Mouse (Mus musculus) macrophage (primary cell): ENCODE data around the gene Gm9733. TPM values are rescaled to one million over a fixed set of nuclear protein-coding genes. Genes with fewer than 3 reads are reported as not detected.
"Not testable (repeated sequence)": the region's sequence is repeated elsewhere in the genome, so short reads cannot be mapped to it uniquely, and the experiment has no call there.

Experiments used
- H3K27ac ChIP-seq: fragments of 350-480 bp; formaldehyde crosslinking; 2 replicates; pipeline ENCODE4 v1.9.0; 2021
- H3K36me3 ChIP-seq: fragments of 350-480 bp; formaldehyde crosslinking; 2 replicates; pipeline ENCODE4 v1.9.0; 2021; ENCODE audit errors: inconsistent target
- H3K4me3 ChIP-seq: fragments of 350-480 bp; formaldehyde crosslinking; 2 replicates; pipeline ENCODE4 v1.9.0; 2021; ENCODE audit errors: inconsistent target
- H3K79me2 ChIP-seq: fragments of 350-480 bp; formaldehyde crosslinking; 2 replicates; pipeline ENCODE4 v1.9.0; 2021; ENCODE audit errors: inconsistent target
- WGBS: methylation state at CpG from one replicate; pipeline ENCODE4 v1.1.7; 2026; ENCODE audit warnings: inconsistent platforms; ENCODE audit not compliant: missing documents; 5-methylcytosine and 5-hydroxymethylcytosine counted together
- polyA plus RNA-seq: library from polyadenylated mRNA; stranded (reverse); fragments of 250-400 nt; gene quantifications from 3 replicates; pipeline ENCODE4 v1.2.4, GENCODE M21; 2018; ENCODE audit warnings: inconsistent platforms
- total RNA-seq, 78 experiments: library from RNA; depleted of rRNA; stranded (reverse); fragments of 250-400 nt; gene quantifications; 1 replicate in 9 of 78; 2 replicates in 24 of 78; 3 replicates in 43 of 78; 4 replicates in 2 of 78; pipeline ENCODE4 v1.2.4; 2018; ENCODE audit warnings: inconsistent platforms in 56 of 78

Gm9733 gene
- total RNA-seq (2018; cell fraction: chromatin; rRNA removed) = not detected
- total RNA-seq (2018; cell fraction: cytosol; rRNA removed) = under 1 TPM in 2 of 26 experiments, not detected in 24; 0.28 to 0.30 TPM
- total RNA-seq (2018; cell fraction: nucleus; rRNA removed) = not detected
- polyA plus RNA-seq = not detected in 3 replicates

- no peak within 1 kb of the TSS for H3K27ac ChIP-seq
- H3K79me2 ChIP-seq = no peaks in the 10 kb centered on the region
- H3K36me3 ChIP-seq = no peaks in the 10 kb centered on the region
- WGBS = 50% methylated on average over 3 of the region's 3 CpGs
- no peak within 1 kb of the TSS for H3K4me3 ChIP-seq
Measured at GRCm38 (mm10) chr3:15332063-15332462, at the start of gene Gm9733. Gm9733 (minus strand) TSS chr3:15332302.

- H3K79me2 ChIP-seq, H3K36me3 ChIP-seq, H3K4me3 ChIP-seq, H3K27ac ChIP-seq: not testable (repeated sequence)
- 91% methylated on average over 1 of the region's 3 CpGs for WGBS
Measured at GRCm38 (mm10) chr3:15355690-15356089, 23.6 kb upstream of the Gm9733 start.

GRCm38 (mm10) chr3:15350318-15350717 is 18.2 kb upstream of the Gm9733 start:
- not testable (repeated sequence) for H3K4me3 ChIP-seq, H3K27ac ChIP-seq, H3K79me2 ChIP-seq, H3K36me3 ChIP-seq
- WGBS = 83% methylated on average over 1 of the region's 2 CpGs

- H3K79me2 ChIP-seq, H3K4me3 ChIP-seq, H3K36me3 ChIP-seq: not testable (repeated sequence)
- no CpG with 5 or more reads among the region's 3 CpGs for WGBS
- H3K27ac ChIP-seq = peak overlapping the region; percentile 32; the same call in 1 of the 2 replicates
Measured at GRCm38 (mm10) chr3:15345606-15346005, 13.5 kb upstream of the Gm9733 start.

- Histone ChIP-seq H3K4me3 (no peak overlapping the region), H3K36me3 (no peaks in the 10 kb centered on the region), H3K79me2 (no peaks in the 10 kb centered on the region), H3K27ac (peak overlapping the region; percentile 41)
- 57% methylated on average over 1 of the region's 1 CpGs for WGBS
Measured at GRCm38 (mm10) chr3:15340287-15340686, 8.2 kb upstream of the Gm9733 start.

- 82% methylated on average over 2 of the region's 2 CpGs for WGBS
- H3K27ac ChIP-seq = no peak overlapping the region
- H3K36me3 ChIP-seq = no peaks in the 10 kb centered on the region
- H3K4me3 ChIP-seq = no peak overlapping the region
- no peaks in the 10 kb centered on the region for H3K79me2 ChIP-seq
Measured at GRCm38 (mm10) chr3:15334182-15334581, 2.1 kb upstream of the Gm9733 start.

- H3K36me3 ChIP-seq = no peaks in the 10 kb centered on the region
- H3K4me3 ChIP-seq = no peak overlapping the region
- no peaks in the 10 kb centered on the region for H3K79me2 ChIP-seq
- H3K27ac ChIP-seq = no peak overlapping the region
- 37% methylated on average over 3 of the region's 3 CpGs for WGBS
Measured at GRCm38 (mm10) chr3:15331545-15331944, 557 bp downstream of the Gm9733 start.

GRCm38 (mm10) chr3:15329549-15329948 is 2.6 kb downstream of the Gm9733 start:
- Histone ChIP-seq H3K27ac (no peak overlapping the region), H3K4me3 (no peak overlapping the region), H3K36me3 (no peaks in the 10 kb centered on the region), H3K79me2 (no peaks in the 10 kb centered on the region)

GRCm38 (mm10) chr3:15284424-15285328 is 47.4 kb downstream of the Gm9733 start:
- Histone ChIP-seq H3K4me3 (peak overlapping the region; percentile 6), H3K27ac (peak overlapping the region; percentile 98), H3K36me3 (no peaks in the 10 kb centered on the region), H3K79me2 (no peaks in the 10 kb centered on the region)
- WGBS = 0% methylated on average over 6 of the region's 6 CpGs

- Histone ChIP-seq H3K27ac (peak overlapping the region; percentile 86), H3K36me3 (no peaks in the 10 kb centered on the region), H3K79me2 (no peaks in the 10 kb centered on the region)
Measured at GRCm38 (mm10) chr3:15275899-15276526, 56.1 kb downstream of the Gm9733 start.

GRCm38 (mm10) chr3:15264450-15264849 is 67.7 kb downstream of the Gm9733 start:
- H3K36me3 ChIP-seq = no peaks in the 10 kb centered on the region
- WGBS = 3% methylated on average over 3 of the region's 3 CpGs
- no peak overlapping the region for H3K4me3 ChIP-seq
- H3K79me2 ChIP-seq = no peaks in the 10 kb centered on the region
- no peak overlapping the region for H3K27ac ChIP-seq

More at GRCm38 (mm10) chr3:15275899-15276526, 56.1 kb downstream of the Gm9733 start:
- H3K4me3 ChIP-seq = no peak overlapping the region
- 2% methylated on average over 5 of the region's 5 CpGs for WGBS

- Histone ChIP-seq H3K79me2 (no peaks in the 10 kb centered on the region), H3K4me3 (no peak overlapping the region), H3K27ac (no peak overlapping the region), H3K36me3 (no peaks in the 10 kb centered on the region)
- WGBS = 93% methylated on average over 6 of the region's 6 CpGs
Measured at GRCm38 (mm10) chr3:15255726-15256125, 76.4 kb downstream of the Gm9733 start.
